In the genomic region with DNA sequence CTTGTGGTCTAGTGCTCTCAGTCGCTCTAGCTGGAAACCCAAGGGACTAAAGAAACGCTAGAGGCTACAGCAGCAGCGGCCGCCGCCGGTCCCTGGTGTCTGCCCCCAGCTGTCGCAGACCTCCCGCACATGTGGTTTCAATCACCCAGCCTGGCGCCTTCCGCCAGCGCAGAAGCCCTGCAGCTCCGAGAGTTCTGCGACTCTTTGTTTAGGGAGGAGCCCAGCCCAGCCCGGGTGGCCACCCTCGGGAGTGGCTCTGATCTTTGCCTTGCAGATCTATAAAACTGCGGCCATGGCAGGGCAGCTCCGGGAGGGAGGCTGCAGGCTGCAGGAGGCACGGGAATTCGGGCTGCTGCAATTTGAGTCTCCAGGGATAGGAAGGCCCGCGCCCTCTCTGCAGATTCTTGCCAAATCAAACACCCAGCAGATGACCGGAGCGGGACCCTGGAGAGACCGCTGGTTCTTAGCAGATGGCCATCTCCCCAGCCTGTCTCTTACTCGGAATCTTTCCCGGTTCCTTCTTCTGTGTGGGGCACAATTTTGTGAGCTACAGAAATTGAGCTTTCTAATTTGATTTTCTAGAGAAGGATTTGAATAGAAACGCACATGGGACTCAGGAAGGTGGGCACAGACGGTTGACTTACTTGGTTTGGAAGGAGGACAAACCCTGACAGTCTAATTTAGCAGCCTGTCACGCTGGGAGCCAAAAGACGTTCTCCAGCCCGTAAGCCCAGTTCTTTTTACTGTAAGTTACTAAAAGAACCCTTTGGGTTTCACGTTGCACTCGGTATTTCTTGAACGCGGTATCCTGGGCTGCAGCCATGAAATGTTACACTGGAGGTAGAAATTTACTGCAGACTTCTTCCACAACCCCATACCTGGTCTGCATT, we compare ENCODE assay signal across 8 mouse cellular contexts. TPM values are rescaled to one million over a fixed set of nuclear protein-coding genes. Genes with fewer than 3 reads are reported as not detected.
DNase-seq lines count a peak whose midpoint lies in the region; ATAC-seq and TF ChIP-seq lines count a peak whose summit lies in the region.

No protein-coding gene starts in this region.

- peak overlapping the region; percentile 78 for H3K4me2 ChIP-seq in embryonic facial prominence, embryonic 14.5 days (ENCODE audit: low read depth, low read length)
- H3K4me2 ChIP-seq in heart, embryonic 14.5 days (ENCODE audit: low read length): peak overlapping the region; percentile 77
- peak overlapping the region; percentile 67 for H3K4me2 ChIP-seq in kidney, embryonic 16.5 days (replicated peaks; ENCODE audit: low read depth, low read length)
- H3K4me2 ChIP-seq in neural tube, embryonic 15.5 days: peak overlapping the region; percentile 72

- peak; percentile 91 for DNase-seq in embryonic facial prominence, embryonic 14.5 days (ENCODE audit: low spot score)
- DNase-seq in lung, adult 2 months: peak; percentile 34
- peak; percentile 43 for DNase-seq in thymus, postnatal 4 days

- H3K27me3 ChIP-seq in E14TG2a.4 (ENCODE audit: insufficient read depth, low read length): peaks cover 22% of the 10 kb centered on the region
- H3K27me3 ChIP-seq in embryonic facial prominence, embryonic 14.5 days (replicated peaks; ENCODE audit: control insufficient read depth, insufficient read depth, low read length): no peaks in the 10 kb centered on the region
- no peaks in the 10 kb centered on the region for H3K27me3 ChIP-seq in heart, embryonic 14.5 days (ENCODE audit: control insufficient read depth, insufficient read depth, low read length)
- no peaks in the 10 kb centered on the region for H3K27me3 ChIP-seq in kidney, embryonic 16.5 days (ENCODE audit: insufficient read depth, low read length)
- no peaks in the 10 kb centered on the region for H3K27me3 ChIP-seq in neural tube, embryonic 15.5 days (replicated peaks)

- H3K4me1 ChIP-seq in E14TG2a.4 (replicated peaks; ENCODE audit: low read depth, low read length): peaks cover 13% of the 10 kb centered on the region
- no peaks in the 10 kb centered on the region; the same call in 1 of the 2 replicates for H3K4me1 ChIP-seq in bone marrow, adult 2 months (ENCODE audit: control insufficient read depth, insufficient read depth, low read length)
- H3K4me1 ChIP-seq in embryonic facial prominence, embryonic 14.5 days (ENCODE audit: control insufficient read depth, insufficient read depth, low read length): peaks cover 23% of the 10 kb centered on the region; the same call in 1 of the 2 replicates
- H3K4me1 ChIP-seq in heart, embryonic 14.5 days (ENCODE audit: control insufficient read depth in 2 of 2, insufficient read depth in 2 of 2, low read length in 2 of 2): peaks cover 3 to 8% of the 10 kb centered on the region in 2 experiments; a peak in 3 of 4 replicates
- peaks cover 17% of the 10 kb centered on the region for H3K4me1 ChIP-seq in kidney, embryonic 16.5 days (ENCODE audit: insufficient read depth, low read length)
- H3K4me1 ChIP-seq in lung, adult 2 months (ENCODE audit: control insufficient read depth, insufficient read depth, low read length): peaks cover 3% of the 10 kb centered on the region; the same call in 1 of the 2 replicates
- peaks cover 17% of the 10 kb centered on the region for H3K4me1 ChIP-seq in neural tube, embryonic 15.5 days

- no peaks in the 10 kb centered on the region for H3K9me3 ChIP-seq in E14TG2a.4 (ENCODE audit: low read length)
- no peaks in the 10 kb centered on the region for H3K9me3 ChIP-seq in embryonic facial prominence, embryonic 14.5 days (ENCODE audit: control insufficient read depth, low read length)
- H3K9me3 ChIP-seq in heart, embryonic 14.5 days (ENCODE audit: control insufficient read depth, low read length): 0 out of 2 replicates have a peak, but pooled peaks cover 4% of the 10 kb centered on the region
- no peaks in the 10 kb centered on the region for H3K9me3 ChIP-seq in kidney, embryonic 16.5 days (ENCODE audit: low read length)
- H3K9me3 ChIP-seq in neural tube, embryonic 15.5 days (replicated peaks): no peaks in the 10 kb centered on the region

- ATAC-seq in embryonic facial prominence, embryonic 14.5 days (ENCODE audit: low read depth): peak; percentile 89
- ATAC-seq in heart, embryonic 14.5 days (ENCODE audit: insufficient number of reproducible peaks, insufficient read depth, low FRiP score, low read depth): peak; percentile 83
- ATAC-seq in kidney, embryonic 16.5 days (ENCODE audit: low FRiP score, low TSS enrichment): peak; percentile 96
- ATAC-seq in neural tube, embryonic 15.5 days (ENCODE audit: low FRiP score): peak; percentile 68

- peak overlapping the region; percentile 66; the same call in 1 of the 2 replicates for H3K27ac ChIP-seq in bone marrow, adult 2 months (ENCODE audit: control insufficient read depth, insufficient read depth, low read depth, low read length, poor library complexity)
- H3K27ac ChIP-seq in embryonic facial prominence, embryonic 14.5 days (replicated peaks; ENCODE audit: low read depth, low read length): peak overlapping the region; percentile 96
- H3K27ac ChIP-seq in heart, embryonic 14.5 days (replicated peaks in 1 of 2; ENCODE audit: control insufficient read depth in 1 of 2, insufficient read depth in 1 of 2, low read depth in 2 of 2, low read length in 2 of 2): peak overlapping the region; percentile 49 to 78
- peak overlapping the region; percentile 92 for H3K27ac ChIP-seq in kidney, embryonic 16.5 days (ENCODE audit: low read length)
- peak overlapping the region; percentile 81 for H3K27ac ChIP-seq in neural tube, embryonic 15.5 days (replicated peaks)

- H3K36me3 ChIP-seq in E14TG2a.4 (ENCODE audit: insufficient read depth, low read length): no peaks in the 10 kb centered on the region
- H3K36me3 ChIP-seq in embryonic facial prominence, embryonic 14.5 days (ENCODE audit: control insufficient read depth, insufficient read depth, low read length): no peaks in the 10 kb centered on the region
- no peaks in the 10 kb centered on the region for H3K36me3 ChIP-seq in heart, embryonic 14.5 days (ENCODE audit: control insufficient read depth, insufficient read depth, low read length)
- H3K36me3 ChIP-seq in kidney, embryonic 16.5 days (ENCODE audit: insufficient read depth, low read length): no peaks in the 10 kb centered on the region
- no peaks in the 10 kb centered on the region for H3K36me3 ChIP-seq in neural tube, embryonic 15.5 days

- H3K4me3 ChIP-seq in E14TG2a.4 (replicated peaks; ENCODE audit: low read length): peak overlapping the region; percentile 71
- H3K4me3 ChIP-seq in bone marrow, adult 2 months (replicated peaks; ENCODE audit: control insufficient read depth, low read depth, low read length): peak overlapping the region; percentile 37
- H3K4me3 ChIP-seq in embryonic facial prominence, embryonic 14.5 days (ENCODE audit: low read depth, low read length): peak overlapping the region; percentile 40
- H3K4me3 ChIP-seq in heart, embryonic 14.5 days (ENCODE audit: control insufficient read depth in 1 of 2, insufficient read depth in 1 of 2, low read depth in 1 of 2, low read length in 2 of 2): peak overlapping the region; percentile 40 to 45
- H3K4me3 ChIP-seq in kidney, embryonic 16.5 days (ENCODE audit: low read length): peak overlapping the region; percentile 42
- H3K4me3 ChIP-seq in lung, adult 2 months (replicated peaks; ENCODE audit: extremely low read depth, low read depth, low read length): peak overlapping the region; percentile 25
- H3K4me3 ChIP-seq in neural tube, embryonic 15.5 days (replicated peaks): peak overlapping the region; percentile 37

- no peak for TF ChIP-seq POLR2A in bone marrow, adult 2 months (IDR thresholded peaks at IDR 0.05; ENCODE audit: borderline replicate concordance, control insufficient read depth, low read depth, low read length)
- no peak for TF ChIP-seq POLR2A in lung, adult 2 months (IDR thresholded peaks at IDR 0.05; ENCODE audit: borderline replicate concordance, extremely low read depth, low read depth, low read length)

- peak overlapping the region; percentile 60 for H3K9ac ChIP-seq in embryonic facial prominence, embryonic 14.5 days (ENCODE audit: low read depth, low read length)
- H3K9ac ChIP-seq in heart, embryonic 14.5 days (ENCODE audit: low read length): peak overlapping the region; percentile 70
- peak overlapping the region; percentile 59 for H3K9ac ChIP-seq in kidney, embryonic 16.5 days (replicated peaks; ENCODE audit: low read length)
- peak overlapping the region; percentile 37 for H3K9ac ChIP-seq in neural tube, embryonic 15.5 days (replicated peaks)

- TF ChIP-seq CTCF in E14TG2a.4 (conservative IDR thresholded peaks at IDR 0.05; ENCODE audit: low read length): no peak
- no peak for TF ChIP-seq CTCF in bone marrow, adult 2 months (IDR thresholded peaks at IDR 0.05; ENCODE audit: control insufficient read depth, insufficient read depth, low read length)
- TF ChIP-seq CTCF in lung, adult 2 months (IDR thresholded peaks at IDR 0.05; ENCODE audit: insufficient read depth, low read length): no peak

- WGBS in bone marrow, adult 2 months: 1% methylated on average over 35 of the region's 35 CpGs
- under 1% methylated on average over 35 of the region's 35 CpGs for WGBS in embryonic facial prominence, embryonic 14.5 days
- under 1% methylated on average over 35 of the region's 35 CpGs for WGBS in heart, embryonic 14.5 days
- WGBS in kidney, embryonic 16.5 days: under 1% methylated on average over 35 of the region's 35 CpGs
- WGBS in lung, adult 2 months: 2% methylated on average over 35 of the region's 35 CpGs
- under 1% methylated on average over 35 of the region's 35 CpGs for WGBS in neural tube, embryonic 15.5 days

RNA-seq across cellular contexts. Expression of a gene that starts 45.2 kb away (rescaled TPM):
- polyA plus RNA-seq in bone marrow, adult 2 months (2011; ENCODE audit: insufficient read depth, insufficient read length, low replicate concordance, missing spikeins): 1.9 and 4.1 TPM in 2 replicates
- 51.2 and 58.4 TPM in 2 replicates for polyA plus RNA-seq in embryonic facial prominence, embryonic 14.5 days (2014; fragmentation: Nextera tagmentation; extraction: Ambion mirVana)
- 8.9 and 13.4 TPM in 2 replicates for polyA plus RNA-seq in heart, embryonic 14.5 days (2014; fragmentation: Nextera tagmentation; extraction: Ambion mirVana)
- polyA plus RNA-seq in kidney, embryonic 16.5 days (2015; fragmentation: Nextera tagmentation; extraction: Ambion mirVana): 28.0 and 31.3 TPM in 2 replicates
- polyA plus RNA-seq in lung, adult 2 months (2012; rRNA removed): 11.8 and 16.5 TPM in 2 replicates
- polyA plus RNA-seq in neural tube, embryonic 15.5 days (2015; fragmentation: Nextera tagmentation; extraction: Ambion mirVana): 41.7 and 51.2 TPM in 2 replicates

Comparison
In these comparisons a context has a peak if more than half of its experiments do, and no peak if none do; other contexts are left out.
1. Peak in every context shown above with its lines: DNase-seq, ATAC-seq, H3K4me3 ChIP-seq and H3K27ac ChIP-seq.
2. DNase-seq: peak in every context shown above with its lines; median percentile 91 in embryonic facial prominence, embryonic 14.5 days; 43 in thymus, postnatal 4 days; 34 in lung, adult 2 months.